Mouse (Mus musculus) erythroblast, embryonic 14.5 days (primary cell): ENCODE measurements around the gene Cand2.

Experiments used
- GATA1 ChIP-seq: IDR thresholded peaks from 2 replicates; pipeline ENCODE4 v1.6.1; 2012; ENCODE audit warnings: low read length, inconsistent platforms, mixed read lengths
- TAL1 ChIP-seq: IDR thresholded peaks from 3 replicates; pipeline ENCODE4 v1.6.1; 2012; ENCODE audit warnings: low read length, inconsistent platforms, mixed read lengths

DNA sequence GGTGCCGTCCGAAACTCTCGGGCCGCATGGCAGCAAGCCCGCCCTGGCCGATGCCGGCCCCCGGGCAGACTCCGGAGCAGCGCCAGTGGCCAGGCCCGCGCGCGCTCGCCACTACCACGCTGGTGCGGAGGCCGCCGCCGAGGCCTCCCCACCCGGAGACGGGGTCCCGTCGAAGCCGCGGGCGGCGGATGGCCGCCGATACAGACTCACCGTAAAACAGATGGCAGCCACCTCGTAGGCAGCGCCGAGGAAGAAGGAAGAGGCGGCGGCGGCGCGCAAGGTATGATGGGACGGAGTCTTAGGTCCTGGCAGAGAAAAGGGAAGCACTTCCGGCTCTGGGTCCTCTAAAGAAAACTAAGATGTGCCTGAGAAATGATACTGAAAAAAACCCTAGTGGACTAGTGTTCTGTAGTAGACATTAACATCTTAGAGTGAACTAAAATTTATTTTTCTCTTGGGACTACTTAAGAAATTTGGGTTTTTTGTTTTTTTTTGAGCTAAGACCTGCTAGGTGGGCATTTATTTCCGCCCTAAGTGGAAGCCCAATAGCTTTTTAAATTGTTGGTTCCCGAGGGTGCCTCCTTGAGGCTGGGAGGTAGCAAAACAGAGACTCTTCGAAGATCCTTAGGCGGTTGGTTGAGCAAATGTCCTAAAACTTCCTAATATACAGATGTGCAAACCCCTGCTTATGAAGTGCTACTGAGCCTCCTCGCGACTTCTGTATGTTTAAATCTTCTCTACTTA lies 34.3 kb downstream of the Cand2 start, which contains the start of gene Rpl32:
- TF ChIP-seq GATA1 (no peak), TAL1 (no peak)
